Mouse (Mus musculus) bone marrow macrophage, adult 2 months (primary cell): ENCODE data around the gene Omt2a.
"Not testable (repeated sequence)": the region's sequence is repeated elsewhere in the genome, so short reads cannot be mapped to it uniquely, and the experiment has no call there.

ENCODE experiments used
- CTCF ChIP-seq: IDR thresholded peaks from 2 replicates; pipeline ENCODE4 v1.5.1; 2012; ENCODE audit warnings: low read depth, mild to moderate bottlenecking, low read length, moderate library complexity
- POLR2A ChIP-seq: IDR thresholded peaks from 2 replicates; pipeline ENCODE4 v1.6.1; 2012; ENCODE audit warnings: mild to moderate bottlenecking, low read depth, low read length, borderline replicate concordance

DNA sequence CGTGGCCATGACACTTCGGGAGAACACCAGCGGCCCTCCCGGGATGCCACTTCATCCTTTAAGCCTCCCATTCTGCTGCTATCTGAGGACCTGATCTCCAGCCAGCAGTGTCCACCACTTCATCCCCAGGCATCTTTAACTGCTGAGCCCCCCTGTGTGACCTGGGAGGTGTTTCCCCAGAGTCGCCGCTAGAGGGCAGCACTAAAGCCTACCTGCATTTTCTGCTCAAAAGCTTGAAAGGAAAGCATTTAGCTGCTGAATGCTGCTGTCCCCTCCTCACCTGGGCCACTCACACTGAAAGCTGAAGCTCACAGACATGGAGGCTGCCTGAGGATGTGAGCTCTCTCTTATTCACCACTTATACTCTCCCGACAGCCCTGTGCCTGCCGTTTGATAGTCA lies 25.7 kb upstream of the Omt2a start:
- not testable (repeated sequence) for TF ChIP-seq POLR2A
- TF ChIP-seq CTCF = peak; percentile 82
